Mouse (Mus musculus) erythroblast, embryonic 14.5 days (primary cell): ENCODE measurements at regions not wholly inside any gene's neighbourhood (a gene's known extent, or its start where the extent isn't known, plus 50 kb on each side); places are given as distances from the start of the nearest gene placed in this dataset.

Source experiments
- H3K27me3 ChIP-seq: 2 replicates; pipeline ENCODE4 v1.6.1; 2012; ENCODE audit warnings: inconsistent platforms; ENCODE audit not compliant: control insufficient read depth
- H3K36me3 ChIP-seq: 2 replicates; pipeline ENCODE4 v1.6.1; 2012; ENCODE audit warnings: mild to moderate bottlenecking, inconsistent platforms; ENCODE audit not compliant: control insufficient read depth
- H3K4me1 ChIP-seq: 2 replicates; pipeline ENCODE4 v1.6.1; 2012; ENCODE audit warnings: inconsistent platforms; ENCODE audit not compliant: control insufficient read depth
- H3K4me3 ChIP-seq: replicated peaks from 2 replicates; pipeline ENCODE3; 2012; ENCODE audit warnings: moderate library complexity, mild to moderate bottlenecking, inconsistent platforms
- H3K9me3 ChIP-seq: 2 replicates; pipeline ENCODE4 v1.6.1; 2012; ENCODE audit warnings: low read length, inconsistent platforms, mixed read lengths; ENCODE audit not compliant: control insufficient read depth
- GATA1 ChIP-seq: IDR thresholded peaks from 2 replicates; pipeline ENCODE4 v1.6.1; 2012; ENCODE audit warnings: low read length, inconsistent platforms, mixed read lengths
- TAL1 ChIP-seq: IDR thresholded peaks from 3 replicates; pipeline ENCODE4 v1.6.1; 2012; ENCODE audit warnings: low read length, inconsistent platforms, mixed read lengths

DNA sequence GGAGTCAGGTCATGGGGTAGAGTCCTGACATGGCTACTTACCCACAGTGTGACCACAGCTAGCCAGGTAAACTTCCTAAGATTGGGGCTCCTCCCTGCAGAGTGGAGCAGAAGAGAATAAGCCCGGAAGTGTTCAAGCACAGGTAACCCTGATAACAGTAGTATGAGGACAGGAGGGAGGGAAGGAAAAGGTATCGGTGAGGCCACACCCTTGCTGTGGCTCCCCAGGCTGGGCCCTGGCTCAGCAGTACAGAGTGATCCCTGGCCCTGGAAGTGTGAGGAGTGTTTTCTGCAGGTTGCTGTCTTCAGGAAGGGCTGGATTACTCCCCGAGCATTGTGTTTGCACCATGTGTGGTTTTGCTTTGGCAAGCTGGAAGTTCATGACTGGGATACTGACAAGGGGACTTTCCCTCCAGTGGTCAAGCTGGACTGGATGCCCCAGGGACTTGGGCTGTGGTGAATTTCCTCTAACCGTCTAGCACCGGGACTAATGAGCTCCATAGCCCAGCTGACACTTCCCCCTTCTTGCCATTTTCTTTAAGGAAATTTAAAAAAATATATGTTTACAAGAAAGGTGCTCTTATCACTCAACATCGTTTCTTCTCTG is 97.2 kb upstream of the Serbp1 start:
- peaks cover 21% of the 10 kb centered on the region for H3K4me1 ChIP-seq
- TF ChIP-seq GATA1 = no peak
- TF ChIP-seq TAL1 = no peak
- H3K27me3 ChIP-seq = no peaks in the 10 kb centered on the region
- no peaks in the 10 kb centered on the region for H3K9me3 ChIP-seq
- H3K4me3 ChIP-seq = no peak overlapping the region
- H3K36me3 ChIP-seq = no peaks in the 10 kb centered on the region

DNA sequence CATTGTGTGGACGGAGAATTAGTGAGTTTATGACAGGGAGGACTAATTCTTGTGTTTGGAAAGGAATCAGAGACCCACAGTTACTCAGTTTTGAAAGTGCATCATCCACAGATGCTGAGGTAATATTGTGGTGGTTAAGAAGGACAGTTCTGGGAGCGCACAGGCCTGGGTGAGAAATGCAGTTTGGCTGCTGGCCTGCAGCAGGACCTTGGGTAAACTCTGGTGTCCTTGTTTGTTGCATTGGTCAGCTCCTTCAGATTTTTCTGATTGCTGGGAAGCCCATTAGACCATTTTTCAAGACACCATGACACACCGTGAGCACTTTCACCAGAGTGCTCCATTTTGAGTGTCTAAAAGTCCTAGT is 99.0 kb upstream of the Serbp1 start:
- no peaks in the 10 kb centered on the region for H3K36me3 ChIP-seq
- H3K4me3 ChIP-seq = no peak overlapping the region
- no peaks in the 10 kb centered on the region for H3K9me3 ChIP-seq
- no peaks in the 10 kb centered on the region for H3K27me3 ChIP-seq
- TF ChIP-seq GATA1 (no peak), TAL1 (no peak)
- H3K4me1 ChIP-seq = peaks cover 15% of the 10 kb centered on the region

DNA sequence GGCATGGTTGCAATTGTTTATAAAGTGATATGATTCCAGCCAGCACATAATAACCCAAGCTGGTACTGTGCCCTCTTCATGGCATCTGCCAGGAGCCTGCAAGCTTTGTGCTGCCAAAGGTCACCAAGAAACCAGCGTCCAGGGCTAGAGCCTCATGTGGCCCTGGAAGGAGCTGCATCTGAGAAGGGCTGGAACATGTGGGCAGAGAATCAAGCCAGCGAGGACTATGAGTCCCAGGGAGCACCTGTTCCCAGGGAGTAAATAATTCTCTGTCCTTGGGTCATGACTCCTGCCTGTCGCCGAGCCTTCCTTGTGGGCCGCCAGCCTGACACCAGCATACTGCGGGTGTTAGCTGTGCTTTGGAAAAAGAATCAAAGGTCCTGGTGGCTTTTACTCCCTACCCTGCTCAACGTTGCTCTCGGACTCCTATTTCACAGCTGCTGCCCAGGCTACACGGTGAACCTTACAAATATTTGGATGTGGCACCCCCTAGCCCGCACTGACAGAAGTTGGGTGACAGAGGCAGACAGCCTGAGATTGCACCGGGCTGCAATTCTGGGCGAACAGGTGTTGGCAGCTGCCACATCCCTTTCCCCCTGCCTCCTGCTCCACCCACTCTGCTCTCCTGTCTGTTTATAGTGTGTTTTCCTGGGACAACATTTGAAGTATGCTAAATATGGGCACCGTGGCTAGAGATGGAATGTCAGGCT is 99.5 kb upstream of the Serbp1 start:
- Histone ChIP-seq H3K36me3 (no peaks in the 10 kb centered on the region), H3K4me3 (no peak overlapping the region), H3K9me3 (no peaks in the 10 kb centered on the region), H3K27me3 (no peaks in the 10 kb centered on the region), H3K4me1 (peaks cover 13% of the 10 kb centered on the region)
- TF ChIP-seq GATA1 (no peak), TAL1 (no peak)

DNA sequence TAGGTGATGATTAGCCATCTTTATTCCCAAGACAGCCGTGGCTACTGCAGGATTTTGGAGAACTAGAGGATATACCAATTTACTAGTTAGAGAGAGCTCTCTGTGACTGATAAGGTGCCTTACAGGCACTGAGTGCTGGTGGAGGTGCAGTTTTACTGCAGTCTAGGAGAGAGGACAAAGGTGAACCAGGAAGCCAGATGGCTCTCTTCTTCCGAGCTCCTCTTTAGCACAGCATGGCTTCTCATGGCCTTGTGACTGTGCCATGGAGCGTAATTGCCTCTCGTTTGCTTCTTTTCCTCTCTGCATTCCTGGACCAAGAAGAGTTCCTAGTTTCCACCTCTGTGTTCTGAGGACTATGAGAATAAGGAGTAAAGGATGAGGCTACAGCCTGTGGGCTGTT is 100.2 kb upstream of the Gadd45a start:
- no peak for TF ChIP-seq GATA1
- no peak for TF ChIP-seq TAL1
- no peaks in the 10 kb centered on the region for H3K27me3 ChIP-seq
- H3K4me3 ChIP-seq = no peak overlapping the region
- H3K36me3 ChIP-seq = no peaks in the 10 kb centered on the region
- H3K9me3 ChIP-seq = no peaks in the 10 kb centered on the region
- H3K4me1 ChIP-seq = peaks cover 13% of the 10 kb centered on the region

DNA sequence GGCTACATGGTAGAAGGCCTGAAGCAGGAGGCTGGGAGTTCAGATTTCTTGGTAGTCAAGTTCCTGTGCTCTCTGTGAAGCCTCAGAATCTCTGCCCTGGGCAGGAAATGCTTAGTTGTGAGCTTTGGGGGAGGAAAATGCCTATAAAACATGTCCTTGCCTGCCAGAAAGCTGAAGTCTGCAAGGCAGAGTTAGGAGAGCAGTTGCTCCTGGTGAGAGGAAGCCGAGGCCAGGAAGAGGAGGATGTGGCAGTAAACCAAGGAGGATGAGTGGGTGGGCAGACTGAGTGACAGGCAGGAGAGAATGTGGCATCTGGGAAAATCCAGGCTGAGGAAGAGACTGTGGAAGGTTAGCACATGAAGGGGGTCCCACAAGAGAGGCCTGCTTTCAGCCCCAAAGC is 97.7 kb upstream of the Gadd45a start:
- Histone ChIP-seq H3K4me3 (no peak overlapping the region), H3K27me3 (peaks cover 9% of the 10 kb centered on the region), H3K4me1 (no peaks in the 10 kb centered on the region), H3K36me3 (no peaks in the 10 kb centered on the region), H3K9me3 (peaks cover 3% of the 10 kb centered on the region; the same call in 1 of the 2 replicates)
- TF ChIP-seq TAL1 = no peak
- no peak for TF ChIP-seq GATA1

DNA sequence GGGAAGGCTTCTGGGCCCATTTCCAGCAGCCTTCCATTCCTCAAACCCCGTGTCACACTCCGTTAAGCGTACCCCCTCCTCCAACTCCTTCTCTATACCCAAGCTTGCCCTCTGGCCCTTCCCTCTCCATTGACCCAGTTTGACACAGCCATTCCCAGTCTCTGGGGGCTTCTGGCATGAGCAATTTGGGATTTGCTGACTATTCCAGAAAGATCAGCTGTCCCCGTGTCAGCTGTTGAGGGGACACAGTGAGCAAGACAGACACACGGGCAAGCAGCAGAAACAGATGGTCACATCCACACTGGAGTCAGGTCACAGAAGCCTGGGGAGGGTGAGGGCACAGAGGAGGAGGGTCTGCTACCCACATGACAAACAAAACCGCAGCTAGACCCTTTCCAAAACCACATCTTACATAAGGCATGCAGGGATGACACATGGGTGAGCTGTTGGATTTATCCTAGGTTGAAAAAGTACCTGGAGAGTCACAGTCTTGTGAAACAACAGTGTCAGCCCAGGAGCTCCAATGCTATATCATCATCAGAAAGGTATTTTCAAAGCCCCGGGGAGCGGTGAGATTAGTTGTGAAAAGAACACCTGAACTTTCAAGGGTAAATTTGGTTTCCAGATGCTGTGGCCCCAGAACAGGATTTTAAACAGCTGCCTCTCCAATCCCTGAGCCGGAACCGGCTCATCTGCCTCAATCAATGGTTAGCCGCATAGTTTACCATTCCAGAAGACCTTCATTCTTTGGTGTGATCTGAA is 93.5 kb upstream of the Gadd45a start:
- Histone ChIP-seq H3K4me1 (no peaks in the 10 kb centered on the region; the same call in 1 of the 2 replicates), H3K4me3 (no peak overlapping the region), H3K9me3 (peaks cover 3% of the 10 kb centered on the region; the same call in 1 of the 2 replicates), H3K27me3 (peaks cover 23% of the 10 kb centered on the region), H3K36me3 (no peaks in the 10 kb centered on the region)
- TF ChIP-seq TAL1 (no peak), GATA1 (no peak)

DNA sequence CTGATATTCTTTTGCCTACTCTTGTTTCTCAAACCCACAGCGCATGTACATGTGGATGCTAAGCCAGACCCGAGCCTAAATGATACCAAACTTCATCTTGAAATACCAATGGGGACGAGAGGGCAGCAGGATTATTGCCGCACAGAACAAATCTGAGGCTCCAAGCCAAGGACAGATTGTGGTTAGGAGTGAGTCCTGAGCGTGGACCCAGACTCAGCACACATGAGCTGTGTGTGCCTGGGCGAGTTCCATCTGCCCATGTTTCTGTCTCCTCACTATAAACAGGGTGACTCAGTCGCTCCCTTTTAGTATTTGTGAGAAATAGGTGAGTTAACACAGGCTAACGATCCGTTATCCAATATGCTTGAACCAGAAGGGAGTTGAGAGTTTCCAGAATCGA is 92.4 kb upstream of the Gadd45a start:
- H3K36me3 ChIP-seq = no peaks in the 10 kb centered on the region
- TF ChIP-seq GATA1 (no peak), TAL1 (no peak)
- H3K4me3 ChIP-seq = no peak overlapping the region
- H3K27me3 ChIP-seq = peaks cover 23% of the 10 kb centered on the region
- no peaks in the 10 kb centered on the region; the same call in 1 of the 2 replicates for H3K4me1 ChIP-seq
- H3K9me3 ChIP-seq = peaks cover 3% of the 10 kb centered on the region; the same call in 1 of the 2 replicates

DNA sequence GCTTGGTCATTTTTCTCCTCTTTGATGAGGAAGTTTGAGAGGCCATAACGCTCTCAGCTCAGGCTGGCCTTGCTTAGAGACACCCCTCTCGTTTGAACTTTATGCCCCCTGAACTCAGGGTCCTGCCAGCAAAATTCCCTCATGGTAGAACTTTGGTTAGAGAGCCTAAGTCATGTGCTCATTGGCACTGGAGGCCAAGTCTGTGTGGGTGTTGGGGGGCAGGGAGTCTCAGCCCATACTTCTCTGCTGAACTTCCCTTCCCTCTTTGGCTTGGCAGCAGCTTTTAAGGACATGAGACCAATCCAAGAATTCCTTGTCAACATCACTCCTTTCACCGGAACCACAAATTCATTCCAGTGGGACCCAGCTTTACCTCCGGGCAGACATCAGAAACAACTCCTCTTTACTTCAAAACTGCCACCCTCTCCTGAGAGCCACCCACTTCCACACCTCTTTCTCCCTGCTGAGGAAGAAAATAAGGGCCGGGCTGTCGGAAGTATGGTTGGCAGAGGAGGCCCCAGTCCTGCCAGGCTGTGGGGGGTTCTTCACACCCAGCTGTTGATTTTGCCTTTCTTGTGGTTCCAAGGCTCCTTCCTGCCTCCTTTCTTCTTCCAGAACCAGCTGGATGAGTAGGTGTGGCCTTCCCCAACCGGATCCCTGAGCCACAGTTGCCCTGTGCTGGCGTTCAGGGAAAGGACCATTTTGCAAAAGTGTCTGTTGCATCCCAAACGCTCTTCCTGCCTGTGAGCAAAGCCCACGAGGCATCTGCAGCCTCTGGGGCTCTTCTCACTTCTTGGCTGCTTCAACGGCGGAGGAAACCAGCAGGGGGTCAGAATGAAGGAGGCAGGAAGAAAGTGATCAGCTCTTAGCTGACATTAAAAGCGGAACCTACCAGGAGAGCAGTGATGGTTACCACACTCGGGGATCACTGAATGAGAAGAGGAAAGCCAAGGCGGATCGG is 91.5 kb upstream of the Gadd45a start:
- Histone ChIP-seq H3K4me3 (no peak overlapping the region), H3K9me3 (peaks cover 3% of the 10 kb centered on the region; the same call in 1 of the 2 replicates), H3K4me1 (no peaks in the 10 kb centered on the region; the same call in 1 of the 2 replicates), H3K36me3 (no peaks in the 10 kb centered on the region), H3K27me3 (peaks cover 23% of the 10 kb centered on the region)
- TF ChIP-seq TAL1 (no peak), GATA1 (no peak)
